Mouse (Mus musculus): ENCODE results near the gene Gm11037.
A peak's percentile ranks its signal among the peaks of the same experiment; 100 is the strongest.

Gene Gm11037

GRCm38 (mm10) chr2:131179246-131179886 lies 46.1 kb downstream of the Gm11037 start:
- DNase-seq (ENCODE audit: low read depth, low spot score), result no peak

GRCm38 (mm10) chr2:131179990-131180587 lies 46.8 kb downstream of the Gm11037 start, which contains the start of gene Cenpb:
TSS of gene Cenpb (minus strand) at chr2:131180067.
- DNase-seq (ENCODE audit: low read depth, low spot score), result peak; percentile 68
